Mouse (Mus musculus): ENCODE results near the gene Gpank1.
"Not testable (repeated sequence)": the region's sequence is repeated elsewhere in the genome, so short reads cannot be mapped to it uniquely, and the experiment has no call there.

Gpank1 gene

GRCm38 (mm10) chr17:35100196-35100765, 21.0 kb upstream of the Gpank1 start:
- DNase-seq (ENCODE audit: low read depth): no peak

GRCm38 (mm10) chr17:35101161-35101560, 20.1 kb upstream of the Gpank1 start:
- DNase-seq (ENCODE audit: low read depth): no peak

- no peak for DNase-seq (ENCODE audit: low read depth)
Observed at GRCm38 (mm10) chr17:35102299-35102698, 19.0 kb upstream of the Gpank1 start.

GRCm38 (mm10) chr17:35103221-35103690, 18.0 kb upstream of the Gpank1 start:
- DNase-seq (ENCODE audit: low read depth): no peak

GRCm38 (mm10) chr17:35104079-35104478, 17.2 kb upstream of the Gpank1 start:
- DNase-seq (ENCODE audit: low read depth): no peak

GRCm38 (mm10) chr17:35104754-35105153, 16.5 kb upstream of the Gpank1 start:
- no peak for DNase-seq (ENCODE audit: low read depth)

GRCm38 (mm10) chr17:35105740-35106389, 15.4 kb upstream of the Gpank1 start:
- peak; percentile 50 for DNase-seq (ENCODE audit: low read depth)

GRCm38 (mm10) chr17:35106522-35106921, 14.7 kb upstream of the Gpank1 start:
- DNase-seq (ENCODE audit: low read depth): no peak

- DNase-seq (ENCODE audit: low read depth): no peak
Observed at GRCm38 (mm10) chr17:35108097-35108496, 13.2 kb upstream of the Gpank1 start, which contains the start of gene Ly6g5c. Gene Ly6g5c, plus strand, starts transcription at chr17:35108279.

- DNase-seq (ENCODE audit: low read depth): no peak
Observed at GRCm38 (mm10) chr17:35111774-35112173, 9.5 kb upstream of the Gpank1 start.

GRCm38 (mm10) chr17:35115046-35116019, 5.9 kb upstream of the Gpank1 start, which contains the start of gene Ly6g5b:
Gene Ly6g5b, minus strand, starts transcription at chr17:35115428.
- peak; percentile 73 for DNase-seq (ENCODE audit: low read depth)

GRCm38 (mm10) chr17:35120745-35121142, 511 bp upstream of the Gpank1 start:
- DNase-seq (ENCODE audit: low read depth): no peak

- peak; percentile 71 for DNase-seq (ENCODE audit: low read depth)
Observed at GRCm38 (mm10) chr17:35121871-35122303, 632 bp downstream of the Gpank1 start, which contains the start of gene Csnk2b. Gene Csnk2b, minus strand, starts transcription at chr17:35122053.

- DNase-seq (ENCODE audit: low read depth): not testable (repeated sequence)
Observed at GRCm38 (mm10) chr17:35123287-35123686, 2.0 kb downstream of the Gpank1 start.

GRCm38 (mm10) chr17:35124261-35124896, 3.1 kb downstream of the Gpank1 start:
- DNase-seq (ENCODE audit: low read depth): not testable (repeated sequence)

GRCm38 (mm10) chr17:35125081-35125480, 3.8 kb downstream of the Gpank1 start:
- DNase-seq (ENCODE audit: low read depth): no peak

GRCm38 (mm10) chr17:35125578-35125977, 4.3 kb downstream of the Gpank1 start:
- DNase-seq (ENCODE audit: low read depth): no peak

- peak; percentile 82 for DNase-seq (ENCODE audit: low read depth)
Observed at GRCm38 (mm10) chr17:35126206-35126611, 5.0 kb downstream of the Gpank1 start, which contains the start of gene D17H6S53E. Gene D17H6S53E, plus strand, starts transcription at chr17:35126373.

GRCm38 (mm10) chr17:35127017-35127416, 5.8 kb downstream of the Gpank1 start:
- DNase-seq (ENCODE audit: low read depth): no peak

- no peak for DNase-seq (ENCODE audit: low read depth)
Observed at GRCm38 (mm10) chr17:35128996-35129395, 7.7 kb downstream of the Gpank1 start.

GRCm38 (mm10) chr17:35131038-35131437, 9.8 kb downstream of the Gpank1 start:
- DNase-seq (ENCODE audit: low read depth): no peak

All from naive thymus-derived CD4-positive, alpha-beta T cell, adult 2 months (primary cell).